Mouse (Mus musculus): Measurements from ENCODE around the gene 4933415A04Rik. TPM values are rescaled to one million over a fixed set of nuclear protein-coding genes. Genes with fewer than 3 reads are reported as not detected.
A peak's percentile ranks its signal among the peaks of the same experiment; 100 is the strongest.

Gene 4933415A04Rik
- polyA plus RNA-seq, 1 experiment from 2014 or later = 3.3 TPM

DNA sequence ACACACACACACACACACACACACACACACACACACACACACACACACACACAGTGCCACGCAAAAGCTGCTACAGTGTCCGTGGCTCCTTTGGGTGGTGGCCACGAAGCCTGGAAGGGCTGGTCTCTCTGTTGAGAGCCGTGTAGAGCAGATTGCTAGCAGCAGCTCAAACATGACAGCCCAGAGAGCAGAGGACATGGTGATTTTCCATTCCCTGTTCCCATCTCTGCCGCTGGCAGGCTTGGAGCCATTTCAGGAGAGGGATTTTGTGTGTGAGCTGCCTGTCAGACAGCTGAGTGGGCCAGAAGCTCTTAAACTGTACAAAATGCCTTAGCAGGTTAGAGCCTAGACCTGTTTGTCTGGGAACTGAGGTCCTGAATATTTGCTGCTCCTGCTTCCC, 20.1 kb upstream of the 4933415A04Rik start:
- no peak overlapping the region for H3K4me3 ChIP-seq (replicated peaks; ENCODE audit: low read length)
- no peaks in the 10 kb centered on the region for H3K36me3 ChIP-seq (ENCODE audit: control insufficient read depth, insufficient read depth)
- no peak overlapping the region for H3K4me2 ChIP-seq (ENCODE audit: low read length)
- no peak overlapping the region for H3K27ac ChIP-seq (ENCODE audit: low read length)
- no peaks in the 10 kb centered on the region for H3K9me3 ChIP-seq (ENCODE audit: control insufficient read depth, low read length)
- no peak for ATAC-seq
- peaks cover 26% of the 10 kb centered on the region for H3K4me1 ChIP-seq (replicated peaks; ENCODE audit: control insufficient read depth, insufficient read depth, low read length)
- H3K27me3 ChIP-seq (replicated peaks; ENCODE audit: control insufficient read depth, insufficient read depth, low read length) = no peaks in the 10 kb centered on the region
- 51% methylated on average over 5 of the region's 5 CpGs for WGBS
- H3K9ac ChIP-seq (replicated peaks; ENCODE audit: low read depth, low read length) = no peak overlapping the region

DNA sequence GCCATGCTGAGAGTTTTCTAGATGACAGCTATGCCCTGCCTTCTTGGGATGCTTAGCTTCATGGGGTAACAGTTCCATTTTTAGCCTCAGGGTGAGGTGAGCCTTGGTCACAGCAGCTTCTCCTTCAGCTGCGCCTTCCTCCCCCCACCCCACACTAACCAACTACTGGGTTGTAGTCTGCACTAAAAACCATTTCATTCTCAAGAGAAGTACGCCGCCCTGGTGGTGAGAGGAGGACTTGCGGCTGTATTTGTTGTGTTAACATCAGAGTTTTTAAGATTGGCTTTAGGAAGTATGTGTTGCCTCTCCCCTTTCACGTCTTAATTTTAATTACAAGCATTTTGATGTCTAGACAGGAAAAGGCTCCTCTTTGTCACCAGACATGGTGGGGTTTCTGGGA, 18.6 kb upstream of the 4933415A04Rik start:
- Histone ChIP-seq H3K9me3 (ENCODE audit: control insufficient read depth, low read length) (no peaks in the 10 kb centered on the region), H3K27me3 (replicated peaks; ENCODE audit: control insufficient read depth, insufficient read depth, low read length) (no peaks in the 10 kb centered on the region), H3K27ac (ENCODE audit: low read length) (no peak overlapping the region), H3K36me3 (ENCODE audit: control insufficient read depth, insufficient read depth) (no peaks in the 10 kb centered on the region), H3K4me2 (ENCODE audit: low read length) (no peak overlapping the region), H3K9ac (replicated peaks; ENCODE audit: low read depth, low read length) (no peak overlapping the region), H3K4me1 (replicated peaks; ENCODE audit: control insufficient read depth, insufficient read depth, low read length) (peaks cover 25% of the 10 kb centered on the region), H3K4me3 (replicated peaks; ENCODE audit: low read length) (no peak overlapping the region)
- WGBS = 64% methylated on average over 5 of the region's 5 CpGs
- no peak for ATAC-seq

- ATAC-seq = no peak
- no peaks in the 10 kb centered on the region for H3K36me3 ChIP-seq (ENCODE audit: control insufficient read depth, insufficient read depth)
- H3K9me3 ChIP-seq (ENCODE audit: control insufficient read depth, low read length) = no peaks in the 10 kb centered on the region
- no peak overlapping the region for H3K4me2 ChIP-seq (ENCODE audit: low read length)
- no peaks in the 10 kb centered on the region for H3K27me3 ChIP-seq (replicated peaks; ENCODE audit: control insufficient read depth, insufficient read depth, low read length)
- H3K4me3 ChIP-seq (replicated peaks; ENCODE audit: low read length) = no peak overlapping the region
- no peak overlapping the region for H3K9ac ChIP-seq (replicated peaks; ENCODE audit: low read depth, low read length)
- H3K27ac ChIP-seq (ENCODE audit: low read length) = no peak overlapping the region
- peaks cover 16% of the 10 kb centered on the region for H3K4me1 ChIP-seq (replicated peaks; ENCODE audit: control insufficient read depth, insufficient read depth, low read length)
- 60% methylated on average over 5 of the region's 5 CpGs for WGBS
Observed at GRCm38 (mm10) chr11:43569188-43569587, 17.7 kb upstream of the 4933415A04Rik start.

DNA sequence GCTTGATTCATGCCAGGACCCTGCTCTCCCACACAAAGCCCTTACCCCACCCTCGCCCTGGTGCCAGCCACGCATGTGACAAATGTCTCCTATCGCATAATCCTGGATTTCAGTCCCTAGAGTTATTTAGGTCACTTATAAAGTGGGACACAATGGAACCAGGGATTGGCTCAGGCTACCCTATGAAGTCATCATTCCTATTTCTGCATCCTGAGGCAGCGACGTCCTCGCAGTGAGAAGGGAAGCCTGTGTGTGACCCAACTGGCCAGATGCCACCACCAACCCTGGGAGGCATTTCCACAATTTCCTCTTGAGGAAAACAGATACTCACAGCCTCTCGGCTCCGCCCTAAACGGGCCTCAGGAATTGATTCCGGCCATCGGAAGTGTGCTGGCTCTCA, 17.2 kb upstream of the 4933415A04Rik start:
- Histone ChIP-seq H3K36me3 (ENCODE audit: control insufficient read depth, insufficient read depth) (no peaks in the 10 kb centered on the region), H3K9me3 (ENCODE audit: control insufficient read depth, low read length) (no peaks in the 10 kb centered on the region), H3K27ac (ENCODE audit: low read length) (no peak overlapping the region), H3K4me1 (replicated peaks; ENCODE audit: control insufficient read depth, insufficient read depth, low read length) (peaks cover 16% of the 10 kb centered on the region), H3K4me3 (replicated peaks; ENCODE audit: low read length) (no peak overlapping the region), H3K27me3 (replicated peaks; ENCODE audit: control insufficient read depth, insufficient read depth, low read length) (no peaks in the 10 kb centered on the region), H3K4me2 (ENCODE audit: low read length) (no peak overlapping the region), H3K9ac (replicated peaks; ENCODE audit: low read depth, low read length) (no peak overlapping the region)
- peak; percentile 65 for ATAC-seq
- 52% methylated on average over 11 of the region's 11 CpGs for WGBS

- Histone ChIP-seq H3K4me1 (replicated peaks; ENCODE audit: control insufficient read depth, insufficient read depth, low read length) (peaks cover 12% of the 10 kb centered on the region), H3K4me3 (replicated peaks; ENCODE audit: low read length) (no peak overlapping the region), H3K27ac (ENCODE audit: low read length) (peak overlapping the region; percentile 11; the same call in 1 of the 2 replicates), H3K27me3 (replicated peaks; ENCODE audit: control insufficient read depth, insufficient read depth, low read length) (no peaks in the 10 kb centered on the region), H3K9me3 (ENCODE audit: control insufficient read depth, low read length) (no peaks in the 10 kb centered on the region), H3K4me2 (ENCODE audit: low read length) (no peak overlapping the region), H3K9ac (replicated peaks; ENCODE audit: low read depth, low read length) (no peak overlapping the region; the same call in 1 of the 2 replicates), H3K36me3 (ENCODE audit: control insufficient read depth, insufficient read depth) (no peaks in the 10 kb centered on the region)
- WGBS = 15% methylated on average over 3 of the region's 3 CpGs
- ATAC-seq = 0 out of 2 replicates have a peak, but pooled peaks have one; percentile 3
Observed at GRCm38 (mm10) chr11:43575061-43575375, 11.8 kb upstream of the 4933415A04Rik start.

DNA sequence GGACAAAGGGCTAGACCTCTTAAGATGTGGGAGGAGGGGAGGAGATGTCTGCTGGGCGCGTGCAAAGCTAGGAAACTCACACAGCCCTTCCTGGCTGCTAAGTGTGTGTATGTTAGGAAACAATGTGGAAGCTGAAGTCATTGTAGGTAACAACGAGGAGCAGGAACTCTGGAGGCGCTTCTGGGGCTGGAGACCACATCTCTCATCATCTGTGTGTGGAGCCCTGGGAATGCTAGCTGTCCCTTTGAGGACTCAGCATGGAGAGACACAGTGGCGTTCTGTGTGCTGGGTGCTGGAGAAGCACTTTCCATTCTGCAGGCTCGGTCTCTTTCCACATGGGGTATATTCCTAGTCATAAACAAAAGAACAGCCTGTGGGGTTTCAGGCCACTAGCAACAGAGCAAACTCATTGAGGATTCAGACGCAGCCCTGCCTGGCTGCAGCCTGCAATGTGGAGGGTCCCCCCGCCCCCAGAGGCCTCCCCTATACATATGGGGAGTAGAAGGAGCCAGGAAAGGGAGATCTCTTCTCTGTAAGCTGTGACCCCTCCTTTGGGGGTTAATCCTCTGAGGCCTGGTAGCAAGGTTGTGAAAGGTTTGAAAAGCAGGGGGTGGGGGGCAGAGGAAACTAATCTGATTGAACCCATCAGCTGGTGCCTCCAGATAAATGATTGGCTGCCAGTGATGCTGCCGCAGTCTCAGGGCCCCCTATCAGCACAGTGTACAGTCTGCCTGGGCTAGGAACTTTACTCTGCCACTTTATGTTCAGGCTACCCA, 11.3 kb upstream of the 4933415A04Rik start:
- Histone ChIP-seq H3K4me2 (ENCODE audit: low read length) (no peak overlapping the region), H3K9ac (replicated peaks; ENCODE audit: low read depth, low read length) (peak overlapping the region; percentile 1; the same call in 1 of the 2 replicates)
- WGBS = 4% methylated on average over 9 of the region's 9 CpGs

DNA sequence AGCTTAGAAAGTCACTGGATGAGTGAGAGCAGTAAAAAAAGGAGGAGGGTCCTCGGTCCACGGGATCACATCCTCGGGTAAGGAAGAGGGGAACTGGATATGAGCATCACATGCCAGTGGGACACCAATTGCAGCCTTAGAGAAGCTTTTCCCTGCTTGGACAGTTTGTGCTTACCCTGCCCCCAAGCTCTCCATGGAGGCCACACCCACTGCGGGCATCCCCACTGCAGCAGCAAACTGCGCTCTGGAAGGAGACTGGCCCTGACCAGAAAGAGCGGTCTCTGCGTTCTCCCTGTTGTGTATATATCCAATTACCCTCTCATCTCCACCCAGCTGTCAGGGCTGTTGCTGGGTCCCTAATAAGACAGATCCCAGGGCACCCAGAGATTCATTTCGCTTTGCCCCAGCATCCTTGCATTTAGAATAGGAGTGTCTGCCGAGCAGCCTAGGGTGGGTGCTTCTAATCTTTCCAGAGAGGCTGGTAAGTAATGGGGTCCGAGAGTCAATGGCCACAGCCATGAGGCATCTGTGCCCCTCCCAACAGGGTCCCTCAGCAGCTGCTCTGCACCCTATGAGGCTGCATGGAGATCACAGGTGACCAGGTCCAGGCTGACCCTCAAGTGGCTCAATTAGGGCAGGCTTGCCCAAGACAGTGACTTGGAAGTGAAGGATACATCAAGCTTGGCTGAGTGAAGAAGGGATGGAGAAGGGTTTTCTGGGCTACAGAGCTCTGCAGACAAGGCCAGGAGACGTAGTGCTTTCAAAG, 8.9 kb upstream of the 4933415A04Rik start:
- Histone ChIP-seq H3K27me3 (replicated peaks; ENCODE audit: control insufficient read depth, insufficient read depth, low read length) (no peaks in the 10 kb centered on the region), H3K4me2 (ENCODE audit: low read length) (no peak overlapping the region), H3K4me1 (replicated peaks; ENCODE audit: control insufficient read depth, insufficient read depth, low read length) (peaks cover 12% of the 10 kb centered on the region), H3K9ac (replicated peaks; ENCODE audit: low read depth, low read length) (no peak overlapping the region), H3K36me3 (ENCODE audit: control insufficient read depth, insufficient read depth) (no peaks in the 10 kb centered on the region), H3K9me3 (ENCODE audit: control insufficient read depth, low read length) (no peaks in the 10 kb centered on the region), H3K4me3 (replicated peaks; ENCODE audit: low read length) (no peak overlapping the region), H3K27ac (ENCODE audit: low read length) (no peak overlapping the region)
- ATAC-seq = no peak
- 53% methylated on average over 11 of the region's 11 CpGs for WGBS

More for the DNA sequence above, 11.3 kb upstream of the 4933415A04Rik start:
- Histone ChIP-seq H3K27ac (ENCODE audit: low read length) (peak overlapping the region; percentile 11; the same call in 1 of the 2 replicates), H3K4me3 (replicated peaks; ENCODE audit: low read length) (no peak overlapping the region), H3K36me3 (ENCODE audit: control insufficient read depth, insufficient read depth) (no peaks in the 10 kb centered on the region), H3K27me3 (replicated peaks; ENCODE audit: control insufficient read depth, insufficient read depth, low read length) (no peaks in the 10 kb centered on the region), H3K9me3 (ENCODE audit: control insufficient read depth, low read length) (no peaks in the 10 kb centered on the region), H3K4me1 (replicated peaks; ENCODE audit: control insufficient read depth, insufficient read depth, low read length) (peaks cover 12% of the 10 kb centered on the region)
- peak; percentile 83 for ATAC-seq

- Histone ChIP-seq H3K27me3 (replicated peaks; ENCODE audit: control insufficient read depth, insufficient read depth, low read length) (no peaks in the 10 kb centered on the region), H3K36me3 (ENCODE audit: control insufficient read depth, insufficient read depth) (0 out of 2 replicates have a peak, but pooled peaks cover 5% of the 10 kb centered on the region), H3K4me3 (replicated peaks; ENCODE audit: low read length) (no peak overlapping the region), H3K27ac (ENCODE audit: low read length) (no peak overlapping the region), H3K4me2 (ENCODE audit: low read length) (no peak overlapping the region), H3K4me1 (replicated peaks; ENCODE audit: control insufficient read depth, insufficient read depth, low read length) (no peaks in the 10 kb centered on the region), H3K9me3 (ENCODE audit: control insufficient read depth, low read length) (no peaks in the 10 kb centered on the region), H3K9ac (replicated peaks; ENCODE audit: low read depth, low read length) (no peak overlapping the region)
- 94% methylated on average over 22 of the region's 22 CpGs for WGBS
- no peak for ATAC-seq
Observed at GRCm38 (mm10) chr11:43585211-43586005, 1.4 kb upstream of the 4933415A04Rik start.
